Comparison of ENCODE assay signal across 7 mouse cellular contexts in genomic region chr4:62559797-62560329, GRCm38 (mm10). TPM values are rescaled to one million over a fixed set of nuclear protein-coding genes. Genes with fewer than 3 reads are reported as not detected.
A peak's percentile ranks its signal among the peaks of the same experiment; 100 is the strongest.
DNase-seq lines count a peak whose midpoint lies in the region; ATAC-seq and TF ChIP-seq lines count a peak whose summit lies in the region.

Rgs3 (plus strand) TSS chr4:62559847.

- H3K9me3 ChIP-seq in forebrain, embryonic 11.5 days (ENCODE audit: control insufficient read depth, low read length) = no peaks in the 10 kb centered on the region
- no peaks in the 10 kb centered on the region for H3K9me3 ChIP-seq in hindbrain, embryonic 14.5 days (ENCODE audit: control insufficient read depth, low read length)
- H3K9me3 ChIP-seq in midbrain, embryonic 11.5 days (ENCODE audit: control insufficient read depth, low read length) = no peaks in the 10 kb centered on the region

- no peak for TF ChIP-seq POLR2A in thymus, adult 2 months (IDR thresholded peaks at IDR 0.05; ENCODE audit: control insufficient read depth, extremely low read depth, insufficient read depth, low read length, poor library complexity)

- WGBS in thymus, adult 2 months = 33% methylated on average over 6 of the region's 6 CpGs
- 70% methylated on average over 6 of the region's 6 CpGs for WGBS in forebrain, embryonic 11.5 days
- 73% methylated on average over 6 of the region's 6 CpGs for WGBS in hindbrain, embryonic 14.5 days
- 66% methylated on average over 6 of the region's 6 CpGs for WGBS in midbrain, embryonic 11.5 days

- ATAC-seq in forebrain, embryonic 11.5 days (replicated peaks; ENCODE audit: low FRiP score) = no peak
- no peak for ATAC-seq in hindbrain, embryonic 14.5 days (ENCODE audit: low FRiP score)
- no peak for ATAC-seq in midbrain, embryonic 11.5 days (ENCODE audit: low FRiP score)

- H3K9ac ChIP-seq in forebrain, embryonic 11.5 days (ENCODE audit: low read length) = no peak within 1 kb of the TSS
- H3K9ac ChIP-seq in hindbrain, embryonic 14.5 days = no peak within 1 kb of the TSS
- no peak within 1 kb of the TSS for H3K9ac ChIP-seq in midbrain, embryonic 11.5 days (ENCODE audit: low read length)

- DNase-seq in thymus, adult 2 months = no peak
- DNase-seq in thymus, postnatal 25 days = no peak
- peak; percentile 32 for DNase-seq in forebrain, embryonic 11.5 days (ENCODE audit: low spot score)
- no peak for DNase-seq in hindbrain, embryonic 14.5 days (ENCODE audit: low spot score)
- DNase-seq in midbrain, embryonic 11.5 days (ENCODE audit: low spot score, missing footprints) = no peak
- no peak for DNase-seq in embryo, embryonic 10.5 days (ENCODE audit: low spot score)
- no peak for DNase-seq in liver

- H3K36me3 ChIP-seq in thymus, adult 2 months (ENCODE audit: control insufficient read depth, insufficient read depth, low read length) = no peaks in the 10 kb centered on the region
- no peaks in the 10 kb centered on the region for H3K36me3 ChIP-seq in forebrain, embryonic 11.5 days (ENCODE audit: control insufficient read depth, insufficient read depth, low read length)
- H3K36me3 ChIP-seq in hindbrain, embryonic 14.5 days (replicated peaks; ENCODE audit: control insufficient read depth, insufficient read depth) = no peaks in the 10 kb centered on the region
- H3K36me3 ChIP-seq in midbrain, embryonic 11.5 days (ENCODE audit: control insufficient read depth, insufficient read depth, low read length) = no peaks in the 10 kb centered on the region

- H3K4me1 ChIP-seq in thymus, adult 2 months (replicated peaks; ENCODE audit: control insufficient read depth, insufficient read depth, low read length) = peaks cover 13% of the 10 kb centered on the region
- H3K4me1 ChIP-seq in forebrain, embryonic 11.5 days (replicated peaks; ENCODE audit: control insufficient read depth, insufficient read depth, low read length) = no peaks in the 10 kb centered on the region
- no peaks in the 10 kb centered on the region for H3K4me1 ChIP-seq in hindbrain, embryonic 14.5 days (replicated peaks; ENCODE audit: control insufficient read depth, insufficient read depth, low read length)
- H3K4me1 ChIP-seq in midbrain, embryonic 11.5 days (ENCODE audit: control insufficient read depth, insufficient read depth, low read length) = no peaks in the 10 kb centered on the region

- no peak for TF ChIP-seq CTCF in thymus, adult 2 months (IDR thresholded peaks at IDR 0.05; ENCODE audit: borderline replicate concordance, control insufficient read depth, extremely low read depth, insufficient read depth, low read length, poor library complexity)

- no peaks in the 10 kb centered on the region for H3K27me3 ChIP-seq in thymus, adult 2 months (ENCODE audit: control insufficient read depth, insufficient read depth, low read length)
- no peaks in the 10 kb centered on the region for H3K27me3 ChIP-seq in forebrain, embryonic 11.5 days (ENCODE audit: control insufficient read depth, insufficient read depth, low read length)
- no peaks in the 10 kb centered on the region for H3K27me3 ChIP-seq in hindbrain, embryonic 14.5 days (ENCODE audit: control insufficient read depth, insufficient read depth, low read length)
- no peaks in the 10 kb centered on the region for H3K27me3 ChIP-seq in midbrain, embryonic 11.5 days (ENCODE audit: control insufficient read depth, insufficient read depth, low read length)

- no peak within 1 kb of the TSS for H3K4me2 ChIP-seq in forebrain, embryonic 11.5 days (ENCODE audit: low read depth, low read length, severe bottlenecking)
- no peak within 1 kb of the TSS for H3K4me2 ChIP-seq in hindbrain, embryonic 14.5 days (replicated peaks)
- H3K4me2 ChIP-seq in midbrain, embryonic 11.5 days = no peak within 1 kb of the TSS

- H3K27ac ChIP-seq in thymus, adult 2 months (ENCODE audit: control insufficient read depth, insufficient read depth, low read length) = no peak within 1 kb of the TSS
- H3K27ac ChIP-seq in forebrain, embryonic 11.5 days (ENCODE audit: low read depth, low read length) = no peak within 1 kb of the TSS
- H3K27ac ChIP-seq in hindbrain, embryonic 14.5 days = no peak within 1 kb of the TSS
- no peak within 1 kb of the TSS for H3K27ac ChIP-seq in midbrain, embryonic 11.5 days (ENCODE audit: low read depth, low read length)

- no peak within 1 kb of the TSS for H3K4me3 ChIP-seq in thymus, adult 2 months (ENCODE audit: control insufficient read depth, insufficient read depth, low read length)
- H3K4me3 ChIP-seq in forebrain, embryonic 11.5 days (ENCODE audit: low read depth, low read length) = no peak within 1 kb of the TSS
- H3K4me3 ChIP-seq in hindbrain, embryonic 14.5 days (replicated peaks; ENCODE audit: low read length) = no peak within 1 kb of the TSS
- H3K4me3 ChIP-seq in midbrain, embryonic 11.5 days (ENCODE audit: low read depth, low read length) = no peak within 1 kb of the TSS

RNA-seq across cellular contexts. Expression of gene Rgs3, which starts in this region (rescaled TPM):
- 61.1 and 81.3 TPM in 2 replicates for polyA plus RNA-seq in thymus, adult 2 months (2012; rRNA removed)
- polyA plus RNA-seq in forebrain, embryonic 11.5 days (2014; fragmentation: Nextera tagmentation; extraction: Ambion mirVana) = 33.6 and 39.7 TPM in 2 replicates
- polyA plus RNA-seq in hindbrain, embryonic 14.5 days (2014; fragmentation: Nextera tagmentation; extraction: Ambion mirVana) = 35.2 and 42.9 TPM in 2 replicates
- polyA plus RNA-seq in midbrain, embryonic 11.5 days (2014; fragmentation: Nextera tagmentation; extraction: Ambion mirVana) = 22.3 and 23.9 TPM in 2 replicates
